Comparison of ENCODE assay signal across 23 mouse cellular contexts in the genomic region with DNA sequence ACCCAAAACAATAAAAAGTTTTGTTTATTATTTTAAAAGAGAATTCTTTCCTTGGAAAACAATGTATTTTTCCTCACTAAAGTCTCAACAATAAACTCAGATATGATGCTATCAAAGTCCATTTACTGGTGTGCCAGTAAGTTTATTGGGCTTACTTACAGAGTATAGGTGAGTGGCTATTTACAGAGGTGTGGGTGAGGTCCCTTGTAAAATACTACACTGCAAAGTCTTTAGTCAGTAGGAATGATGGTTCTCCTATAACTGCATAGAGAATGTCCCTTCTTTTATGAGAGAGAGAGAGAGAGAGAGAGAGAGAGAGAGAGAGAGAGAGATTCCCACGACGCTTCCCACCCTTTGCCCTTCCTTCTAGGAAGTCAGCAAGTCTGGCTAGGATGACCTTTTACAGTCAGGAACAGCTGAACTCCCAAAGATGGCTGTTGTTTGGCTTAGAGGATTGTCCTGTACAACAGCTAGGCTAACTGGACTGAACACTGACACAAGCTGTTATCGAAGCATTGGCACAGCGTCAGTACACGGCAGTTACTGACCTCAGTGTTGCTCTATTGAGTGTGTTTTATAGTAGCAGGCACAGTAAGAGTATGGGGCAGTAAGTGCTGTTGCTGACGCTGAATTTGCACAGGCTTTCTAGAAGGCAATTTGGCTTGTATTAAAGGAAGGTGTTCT. TPM values are rescaled to one million over a fixed set of nuclear protein-coding genes. Genes with fewer than 3 reads are reported as not detected.
"Had no signal": no experiment of that assay in that cellular context is flagged by ENCODE, and none has a peak within 500 bp of the region (broad histone marks: within the 10 kb centered on the region; RNA-seq: fewer than 3 reads in every experiment).

No protein-coding gene starts in this region.

- H3K27ac ChIP-seq: liver, embryonic 15.5 days; lung, embryonic 15.5 days; macrophage; midbrain, embryonic 12.5 days; neural tube, embryonic 13.5 days; neural tube, embryonic 15.5 days had no signal

- H3K4me1 ChIP-seq: liver, embryonic 15.5 days; lung, embryonic 15.5 days; midbrain, embryonic 12.5 days; neural tube, embryonic 13.5 days; neural tube, embryonic 15.5 days had no signal

- ATAC-seq: liver, postnatal 0 days; lung, postnatal 0 days; midbrain, embryonic 16.5 days had no signal

- H3K27me3 ChIP-seq: liver, embryonic 15.5 days; lung, embryonic 15.5 days; midbrain, embryonic 12.5 days; neural tube, embryonic 13.5 days; neural tube, embryonic 15.5 days had no signal

- H3K9me3 ChIP-seq: liver, embryonic 15.5 days; lung, embryonic 15.5 days; megakaryocyte, embryonic 14.5 days; midbrain, embryonic 12.5 days; neural tube, embryonic 13.5 days; neural tube, embryonic 15.5 days had no signal

- DNase-seq: liver, postnatal 0 days; lung, adult 2 months; lung, postnatal 14 days; lung, postnatal 36 days; midbrain, embryonic 14.5 days; retina, postnatal 1 day; right cerebral cortex, adult 18-20 months; right cerebral cortex, postnatal 25 days; right cerebral cortex, postnatal 4 days; spleen, adult 18-20 months; thymus, adult 18-20 months; thymus, postnatal 14 days; thymus, postnatal 36 days had no signal

- H3K4me3 ChIP-seq: liver, embryonic 15.5 days; lung, embryonic 15.5 days; megakaryocyte, embryonic 14.5 days; midbrain, embryonic 12.5 days; myocyte; neural tube, embryonic 13.5 days; neural tube, embryonic 15.5 days had no signal

- H3K9ac ChIP-seq: liver, embryonic 15.5 days; liver, postnatal 0 days; lung, embryonic 15.5 days; midbrain, embryonic 12.5 days; neural tube, embryonic 13.5 days; neural tube, embryonic 15.5 days had no signal

- H3K36me3 ChIP-seq: liver, embryonic 15.5 days; lung, embryonic 15.5 days; midbrain, embryonic 12.5 days; neural tube, embryonic 13.5 days; neural tube, embryonic 15.5 days had no signal

- H3K4me2 ChIP-seq: liver, embryonic 15.5 days; lung, embryonic 15.5 days; midbrain, embryonic 12.5 days; neural tube, embryonic 13.5 days; neural tube, embryonic 15.5 days had no signal

RNA-seq across cellular contexts. Expression of a gene that starts 52.8 kb away (rescaled TPM):
- polyA plus RNA-seq: liver, postnatal 0 days; lung, embryonic 15.5 days; macrophage; midbrain, embryonic 14.5 days; neural tube, embryonic 13.5 days; neural tube, embryonic 15.5 days had no signal
